Mouse (Mus musculus): ENCODE measurements around the gene Timp2. TPM values are rescaled to one million over a fixed set of nuclear protein-coding genes. Genes with fewer than 3 reads are reported as not detected.

Gene Timp2
- total RNA-seq, 2 experiments from 2014 or later = 77.3 to 96.4 TPM

Other genes with a start within 250 kb of the Timp2 start
- under 1 TPM; 0.03 to 0.11 TPM for gene Dnah17, start 225.1 kb downstream of the Timp2 start, total RNA-seq (2021)
- gene Cyth1, start 107.1 kb downstream of the Timp2 start, total RNA-seq (2021) = 10 to 100 TPM; 30.0 to 32.3 TPM
- 10 to 100 TPM; 11.9 to 12.8 TPM for gene Usp36, start 65.5 kb downstream of the Timp2 start, total RNA-seq (2021)
- 1 to 10 TPM in 1 of 2 experiments, under 1 TPM in 1; 0.99 to 1.0 TPM for gene Cep295nl, start 13.2 kb downstream of the Timp2 start, total RNA-seq (2021)
- 10 to 100 TPM; 11.0 to 14.7 TPM for gene Lgals3bp, start 46.4 kb upstream of the Timp2 start, total RNA-seq (2021)
- gene Cant1, start 63.3 kb upstream of the Timp2 start, total RNA-seq (2021) = 1 to 10 TPM; 9.3 to 9.9 TPM
- 10 to 100 TPM in 1 of 2 experiments, 1 to 10 TPM in 1; 9.2 to 13.4 TPM for gene C1qtnf1, start 72.5 kb upstream of the Timp2 start, total RNA-seq (2021)
- 1 to 10 TPM; 5.4 to 9.5 TPM for gene Engase, start 121.1 kb upstream of the Timp2 start, total RNA-seq (2021)